Mouse (Mus musculus): Measurements from ENCODE around the gene Olfr136.

Gene Olfr136

DNA sequence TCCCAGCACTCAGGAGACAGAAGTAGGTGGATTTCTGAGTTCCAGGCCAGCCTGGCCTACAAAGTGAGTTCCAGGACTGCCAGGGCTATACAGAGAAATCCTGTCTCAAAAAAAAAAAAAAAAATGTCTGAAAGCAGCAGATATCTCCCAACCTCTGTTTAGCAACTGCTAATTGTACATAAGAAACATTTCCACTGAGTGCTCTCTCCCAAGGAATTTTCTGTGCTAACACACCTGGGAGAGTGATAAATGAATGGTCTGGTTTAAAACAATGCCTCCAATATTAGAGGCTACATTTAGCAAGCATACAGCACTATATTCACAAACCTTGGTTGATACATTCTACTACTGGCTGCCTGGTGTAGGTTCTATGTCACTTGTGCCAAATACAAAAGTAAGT, at the start of gene Olfr136:
TSS of gene Olfr136 (plus strand) at position 301 of the 400 bp plus-strand sequence.
- no peak for DNase-seq

- DNase-seq: no peak
Observed at GRCm38 (mm10) chr17:38307470-38307869, 22.2 kb upstream of the Olfr136 start, which contains the start of gene Olfr137. Olfr137 (minus strand) TSS chr17:38307570.

Measured in kidney, postnatal 14 days (tissue).